23 mouse cellular contexts compared by ENCODE assay signal in the genomic region with DNA sequence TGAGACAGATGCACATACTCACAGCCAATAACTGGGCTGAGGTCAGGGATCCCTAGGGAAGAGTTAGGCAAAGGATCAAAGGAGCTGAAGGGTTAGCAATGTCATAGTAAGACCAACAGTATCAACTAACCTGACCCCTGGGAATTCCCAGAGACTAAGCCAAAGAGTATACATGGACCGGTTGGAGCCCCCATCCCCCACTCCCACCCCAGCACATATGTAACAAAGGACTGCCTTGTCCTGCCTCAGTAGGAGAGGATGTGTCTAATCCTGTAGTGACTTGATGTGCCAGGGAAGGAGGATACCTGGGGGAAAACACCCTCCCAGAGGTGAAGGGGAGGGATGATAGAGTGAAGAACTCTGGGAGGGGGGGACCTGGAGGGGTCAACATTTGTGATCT.
A peak's percentile ranks its signal among the peaks of the same experiment; 100 is the strongest.
DNase-seq lines count a peak whose midpoint lies in the region; ATAC-seq lines count a peak whose summit lies in the region.
"Had no signal": no experiment of that assay in that cellular context is flagged by ENCODE, and none has a peak within 500 bp of the region (broad histone marks: within the 10 kb centered on the region; RNA-seq: fewer than 3 reads in every experiment).

No protein-coding gene starts in this region.

- H3K9me3 ChIP-seq in hindbrain, embryonic 11.5 days (ENCODE audit: control insufficient read depth, low read length): no peaks in the 10 kb centered on the region
- H3K9me3 ChIP-seq in hindbrain, embryonic 16.5 days (ENCODE audit: control insufficient read depth, low read length): no peaks in the 10 kb centered on the region
- no peaks in the 10 kb centered on the region for H3K9me3 ChIP-seq in midbrain, embryonic 11.5 days (ENCODE audit: control insufficient read depth, low read length)
- no peaks in the 10 kb centered on the region for H3K9me3 ChIP-seq in midbrain, embryonic 16.5 days (replicated peaks; ENCODE audit: control insufficient read depth, low read length, poor library complexity, severe bottlenecking)
- H3K9me3 ChIP-seq in embryonic facial prominence, embryonic 12.5 days: no peaks in the 10 kb centered on the region
- H3K9me3 ChIP-seq: forebrain, embryonic 10.5 days; G1E; heart, embryonic 13.5 days; hindbrain, embryonic 15.5 days had no signal

- no peak overlapping the region for H3K4me2 ChIP-seq in hindbrain, embryonic 11.5 days (replicated peaks; ENCODE audit: low read depth, low read length)
- no peak overlapping the region for H3K4me2 ChIP-seq in hindbrain, embryonic 16.5 days (ENCODE audit: low read length)
- H3K4me2 ChIP-seq in midbrain, embryonic 11.5 days: no peak overlapping the region
- no peak overlapping the region for H3K4me2 ChIP-seq in midbrain, embryonic 16.5 days (ENCODE audit: low read length)
- no peak overlapping the region for H3K4me2 ChIP-seq in embryonic facial prominence, embryonic 12.5 days (replicated peaks)
- H3K4me2 ChIP-seq: heart, embryonic 13.5 days; hindbrain, embryonic 15.5 days had no signal

- no peaks in the 10 kb centered on the region for H3K27me3 ChIP-seq in hindbrain, embryonic 11.5 days (ENCODE audit: control insufficient read depth, insufficient read depth, low read length)
- no peaks in the 10 kb centered on the region for H3K27me3 ChIP-seq in hindbrain, embryonic 16.5 days (replicated peaks; ENCODE audit: control insufficient read depth, insufficient read depth, low read length)
- H3K27me3 ChIP-seq in midbrain, embryonic 11.5 days (ENCODE audit: control insufficient read depth, insufficient read depth, low read length): no peaks in the 10 kb centered on the region
- H3K27me3 ChIP-seq in midbrain, embryonic 16.5 days (ENCODE audit: control insufficient read depth, insufficient read depth, low read depth, low read length): no peaks in the 10 kb centered on the region
- H3K27me3 ChIP-seq in embryonic facial prominence, embryonic 12.5 days: no peaks in the 10 kb centered on the region
- H3K27me3 ChIP-seq: heart, embryonic 13.5 days; hindbrain, embryonic 15.5 days had no signal

- H3K27ac ChIP-seq in hindbrain, embryonic 11.5 days (ENCODE audit: low read depth, low read length): no peak overlapping the region
- H3K27ac ChIP-seq in hindbrain, embryonic 16.5 days (ENCODE audit: low read depth, low read length): no peak overlapping the region
- H3K27ac ChIP-seq in midbrain, embryonic 11.5 days (ENCODE audit: low read depth, low read length): no peak overlapping the region
- H3K27ac ChIP-seq in midbrain, embryonic 16.5 days (ENCODE audit: low read length): no peak overlapping the region
- H3K27ac ChIP-seq in embryonic facial prominence, embryonic 12.5 days: no peak overlapping the region
- H3K27ac ChIP-seq: forebrain, embryonic 10.5 days; heart, embryonic 13.5 days; hindbrain, embryonic 15.5 days had no signal

- peak; percentile 3 for DNase-seq in adrenal gland, postnatal 10 days
- no peak for DNase-seq in adrenal gland, postnatal 14 days
- DNase-seq in hindbrain, embryonic 11.5 days (ENCODE audit: low spot score): peak; percentile 1
- no peak for DNase-seq in midbrain, embryonic 11.5 days (ENCODE audit: low spot score, missing footprints)
- DNase-seq in cerebellum, postnatal 25 days: no peak
- DNase-seq: adrenal gland, adult 8-10 months; B cell, adult 2 months; cerebellum, adult 11-12 months; cerebellum, adult 9-10 months; cerebellum, postnatal 36 days; gastrocnemius, postnatal 36 days; heart, adult 11 months; heart, postnatal 36 days had no signal

- ATAC-seq in hindbrain, embryonic 11.5 days (ENCODE audit: low FRiP score): 0 out of 2 replicates have a peak, but pooled peaks have one; percentile 35
- no peak for ATAC-seq in hindbrain, embryonic 16.5 days
- ATAC-seq in midbrain, embryonic 11.5 days (ENCODE audit: low FRiP score): peak; percentile 40; the same call in 1 of the 2 replicates
- ATAC-seq in midbrain, embryonic 16.5 days: no peak
- ATAC-seq in embryonic facial prominence, embryonic 12.5 days (ENCODE audit: insufficient number of reproducible peaks, insufficient read depth, low FRiP score, low TSS enrichment): 0 out of 2 replicates have a peak, but pooled peaks have one; percentile 28
- ATAC-seq: CD4-positive, CD25-positive, alpha-beta regulatory T cell, adult 4 months; forebrain, embryonic 14.5 days had no signal

- H3K9ac ChIP-seq in hindbrain, embryonic 11.5 days (ENCODE audit: low read depth, low read length): no peak overlapping the region
- H3K9ac ChIP-seq in hindbrain, embryonic 16.5 days (ENCODE audit: low read depth, low read length): no peak overlapping the region
- no peak overlapping the region for H3K9ac ChIP-seq in midbrain, embryonic 11.5 days (ENCODE audit: low read length)
- H3K9ac ChIP-seq in midbrain, embryonic 16.5 days (ENCODE audit: low read depth, low read length): no peak overlapping the region
- H3K9ac ChIP-seq in embryonic facial prominence, embryonic 12.5 days: no peak overlapping the region
- H3K9ac ChIP-seq: heart, embryonic 13.5 days; hindbrain, embryonic 15.5 days had no signal

- H3K4me3 ChIP-seq in hindbrain, embryonic 11.5 days (ENCODE audit: low read depth, low read length): no peak overlapping the region
- H3K4me3 ChIP-seq in hindbrain, embryonic 16.5 days (ENCODE audit: low read length): no peak overlapping the region
- H3K4me3 ChIP-seq in midbrain, embryonic 11.5 days (ENCODE audit: low read depth, low read length): no peak overlapping the region
- no peak overlapping the region for H3K4me3 ChIP-seq in midbrain, embryonic 16.5 days (ENCODE audit: low read depth, low read length)
- no peak overlapping the region for H3K4me3 ChIP-seq in embryonic facial prominence, embryonic 12.5 days
- H3K4me3 ChIP-seq: erythroblast, embryonic 14.5 days; forebrain, embryonic 10.5 days; heart, embryonic 13.5 days; hindbrain, embryonic 15.5 days had no signal

- 40% methylated on average over 1 of the region's 1 CpGs for WGBS in hindbrain, embryonic 11.5 days
- WGBS in hindbrain, embryonic 16.5 days: 50% methylated on average over 1 of the region's 1 CpGs
- 28% methylated on average over 1 of the region's 1 CpGs for WGBS in midbrain, embryonic 11.5 days
- WGBS in midbrain, embryonic 16.5 days: 38% methylated on average over 1 of the region's 1 CpGs
- 10% methylated on average over 1 of the region's 1 CpGs for whole genome bisulfite sequencing in embryonic facial prominence, embryonic 12.5 days

- no peaks in the 10 kb centered on the region for H3K4me1 ChIP-seq in hindbrain, embryonic 11.5 days (replicated peaks; ENCODE audit: control insufficient read depth, insufficient read depth, low read length)
- H3K4me1 ChIP-seq in hindbrain, embryonic 16.5 days (ENCODE audit: control insufficient read depth, insufficient read depth, low read depth, low read length): no peaks in the 10 kb centered on the region
- no peaks in the 10 kb centered on the region for H3K4me1 ChIP-seq in midbrain, embryonic 11.5 days (ENCODE audit: control insufficient read depth, insufficient read depth, low read length)
- H3K4me1 ChIP-seq in midbrain, embryonic 16.5 days (ENCODE audit: control insufficient read depth, insufficient read depth, low read length): no peaks in the 10 kb centered on the region
- no peaks in the 10 kb centered on the region for H3K4me1 ChIP-seq in embryonic facial prominence, embryonic 12.5 days
- H3K4me1 ChIP-seq: forebrain, embryonic 10.5 days; heart, embryonic 13.5 days; hindbrain, embryonic 15.5 days had no signal

- H3K36me3 ChIP-seq in hindbrain, embryonic 11.5 days (ENCODE audit: control insufficient read depth, insufficient read depth, low read length): no peaks in the 10 kb centered on the region
- H3K36me3 ChIP-seq in hindbrain, embryonic 16.5 days (ENCODE audit: control insufficient read depth, insufficient read depth, low read length): no peaks in the 10 kb centered on the region
- no peaks in the 10 kb centered on the region for H3K36me3 ChIP-seq in midbrain, embryonic 11.5 days (ENCODE audit: control insufficient read depth, insufficient read depth, low read length)
- no peaks in the 10 kb centered on the region for H3K36me3 ChIP-seq in midbrain, embryonic 16.5 days (ENCODE audit: control insufficient read depth, insufficient read depth, low read length)
- no peaks in the 10 kb centered on the region for H3K36me3 ChIP-seq in embryonic facial prominence, embryonic 12.5 days
- H3K36me3 ChIP-seq: forebrain, embryonic 10.5 days; G1E; heart, embryonic 13.5 days; hindbrain, embryonic 15.5 days had no signal

Comparison
In these comparisons a context has a peak if more than half of its experiments do, and no peak if none do; other contexts are left out.
1. DNase-seq: peak in adrenal gland, postnatal 10 days (single experiment) and hindbrain, embryonic 11.5 days (single experiment); none in adrenal gland, postnatal 14 days (single experiment), midbrain, embryonic 11.5 days (single experiment) and cerebellum, postnatal 25 days (0 of 2).
2. ATAC-seq: peak in hindbrain, embryonic 11.5 days (single experiment), midbrain, embryonic 11.5 days (single experiment) and embryonic facial prominence, embryonic 12.5 days (single experiment); none in hindbrain, embryonic 16.5 days (single experiment) and midbrain, embryonic 16.5 days (single experiment).